Mouse (Mus musculus) hematopoietic stem cell, adult 5-6 weeks (primary cell): Measurements from ENCODE around the gene Txndc5. TPM values are rescaled to one million over a fixed set of nuclear protein-coding genes. Genes with fewer than 3 reads are reported as not detected.

Source experiments
- ATAC-seq, 2 experiments: fragments of 125-278 bp in 1 of 2; replicated peaks in 1 of 2; 2 replicates each; pipeline ENCODE4 v1.8.0; 2016 to 2017; ENCODE audit warnings: inconsistent platforms in 2 of 2, mild to moderate bottlenecking in 2 of 2, moderate number of reproducible peaks in 2 of 2, low read depth in 1 of 2, moderate TSS enrichment in 1 of 2; ENCODE audit not compliant: low FRiP score in 2 of 2, poor library complexity in 2 of 2, severe bottlenecking in 2 of 2, insufficient read depth in 1 of 2, low TSS enrichment in 1 of 2
- total RNA-seq: library from RNA; stranded (forward); fragments of 172-1452, 232-1000 nt; gene quantifications from 2 replicates; pipeline ENCODE4 v1.2.3, GENCODE M21; 2017

Gene Txndc5
- total RNA-seq, 1 experiment from 2014 or later = 28.0 TPM

DNA sequence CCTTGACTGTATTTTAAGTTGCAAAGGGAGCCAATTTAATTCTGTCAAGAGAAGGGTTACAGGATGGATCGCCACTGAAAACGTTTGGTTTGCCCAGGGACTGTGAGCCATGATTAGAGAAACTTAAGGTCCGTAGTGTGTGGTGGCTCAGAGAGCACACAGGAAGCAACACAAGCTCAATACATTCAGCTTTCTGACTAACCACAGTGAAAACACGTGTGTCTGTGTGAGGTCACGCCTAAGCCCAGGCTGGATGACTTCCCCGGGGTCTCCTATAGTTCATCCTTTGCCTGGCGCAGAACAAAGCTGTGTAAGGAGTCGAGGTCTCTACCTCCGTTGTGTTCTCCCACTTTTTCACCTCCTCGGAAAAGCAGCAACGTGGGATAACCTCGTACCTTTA is 27.3 kb downstream of the Txndc5 start:
- ATAC-seq = no peak

DNA sequence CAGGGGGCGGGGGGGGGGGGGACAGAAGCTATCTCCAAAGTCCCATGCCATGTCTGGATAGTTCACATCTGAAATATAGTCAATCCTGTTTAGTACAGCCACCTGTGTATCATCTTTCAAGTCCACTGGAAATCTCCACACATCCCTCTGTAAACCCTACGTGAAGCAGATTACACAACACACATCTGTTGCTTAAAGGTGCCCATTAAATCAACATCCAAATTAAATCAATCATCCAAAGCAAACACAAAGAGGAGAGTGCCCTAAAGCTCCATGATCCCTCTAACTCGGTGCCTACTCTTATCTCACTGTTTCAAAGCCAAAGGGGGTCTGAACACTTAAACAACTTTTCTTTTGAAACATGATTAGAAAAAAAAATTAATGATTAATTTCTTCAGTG is 31.9 kb downstream of the Txndc5 start:
- no peak for ATAC-seq

- no peak for ATAC-seq
Observed at GRCm38 (mm10) chr13:38486767-38487166, 41.9 kb downstream of the Txndc5 start.

- ATAC-seq = no peak
Observed at GRCm38 (mm10) chr13:38484701-38485100, 43.9 kb downstream of the Txndc5 start.

DNA sequence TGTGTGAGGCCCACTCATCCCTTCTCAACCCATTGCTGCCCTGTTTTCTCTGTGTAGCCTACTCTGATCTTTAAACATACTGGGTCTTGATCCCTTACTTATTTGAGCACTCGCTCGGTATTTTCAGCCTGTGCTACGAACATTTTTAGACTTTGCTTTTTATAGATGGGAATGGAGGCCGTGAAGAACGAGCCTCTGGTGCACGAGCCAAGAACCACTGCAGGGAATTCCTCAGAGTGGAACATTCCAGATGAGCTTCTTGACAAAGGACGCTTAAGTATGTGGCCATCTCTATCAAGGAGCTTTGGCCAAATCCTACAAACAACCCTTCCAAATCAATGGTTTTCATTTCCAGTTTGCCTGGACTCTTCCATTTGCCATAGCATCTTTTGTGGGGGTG is 47.6 kb downstream of the Txndc5 start:
- ATAC-seq = no peak

- no peak for ATAC-seq
Observed at GRCm38 (mm10) chr13:38476936-38477335, 51.7 kb downstream of the Txndc5 start.

DNA sequence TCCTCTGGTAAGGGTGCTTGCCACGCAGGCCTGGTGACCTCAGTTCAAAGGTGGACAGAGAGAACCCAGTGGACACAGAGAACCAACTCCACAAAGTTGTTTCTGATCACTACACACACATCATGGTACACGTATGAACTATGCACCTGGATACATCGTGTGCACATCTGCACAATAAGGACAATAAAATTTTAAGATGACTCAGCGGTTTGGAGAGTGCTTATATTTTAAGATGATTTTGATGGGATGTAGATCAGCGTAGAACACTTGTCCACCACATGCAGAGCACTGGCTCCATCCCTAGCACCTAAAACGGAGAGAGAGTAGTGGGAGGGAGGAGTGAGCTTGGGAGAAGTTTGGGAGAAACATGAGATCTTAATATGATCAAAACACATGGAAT is 55.1 kb downstream of the Txndc5 start:
- no peak for ATAC-seq

DNA sequence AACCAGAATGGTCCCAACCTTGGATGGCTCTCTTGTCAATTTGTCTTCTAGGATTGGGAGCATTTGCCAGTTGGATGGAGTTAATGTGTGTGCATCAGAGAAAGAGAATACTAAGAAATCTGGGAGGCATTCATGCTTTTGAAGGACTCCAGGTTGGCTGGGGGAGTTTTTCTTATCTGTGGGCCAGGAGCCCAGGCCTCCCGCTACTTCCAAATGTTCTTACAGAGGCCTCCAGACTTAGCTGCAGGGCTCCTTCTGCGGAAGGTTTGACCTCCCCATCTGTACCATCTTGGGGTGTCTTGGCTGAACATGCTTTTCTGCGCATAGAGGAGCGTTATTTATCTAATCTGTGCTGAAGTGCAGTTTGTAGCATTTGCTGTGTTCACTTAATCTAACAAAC is 56.0 kb downstream of the Txndc5 start:
- ATAC-seq = no peak

DNA sequence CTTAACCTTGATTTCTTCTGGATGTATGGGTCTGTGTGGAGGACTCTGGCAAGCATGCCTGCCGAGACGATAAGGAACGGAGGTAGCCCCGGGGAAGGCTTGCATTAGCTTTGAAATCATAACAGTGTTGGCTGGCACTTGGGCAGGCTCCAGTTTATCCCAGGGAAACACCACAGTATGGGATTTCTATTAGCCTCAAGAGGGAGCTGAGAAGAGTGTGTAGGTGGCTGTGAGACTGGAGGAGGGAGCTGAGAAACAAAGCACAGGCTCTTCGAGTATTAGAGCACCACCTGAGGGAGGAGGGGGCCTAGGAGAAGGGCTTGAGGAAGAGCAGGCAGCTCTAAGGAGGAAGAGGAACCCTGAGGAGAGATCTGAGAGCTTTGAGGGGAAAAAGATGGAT is 57.7 kb downstream of the Txndc5 start:
- ATAC-seq = no peak

GRCm38 (mm10) chr13:38463410-38463809 is 65.2 kb downstream of the Txndc5 start:
- ATAC-seq = no peak

DNA sequence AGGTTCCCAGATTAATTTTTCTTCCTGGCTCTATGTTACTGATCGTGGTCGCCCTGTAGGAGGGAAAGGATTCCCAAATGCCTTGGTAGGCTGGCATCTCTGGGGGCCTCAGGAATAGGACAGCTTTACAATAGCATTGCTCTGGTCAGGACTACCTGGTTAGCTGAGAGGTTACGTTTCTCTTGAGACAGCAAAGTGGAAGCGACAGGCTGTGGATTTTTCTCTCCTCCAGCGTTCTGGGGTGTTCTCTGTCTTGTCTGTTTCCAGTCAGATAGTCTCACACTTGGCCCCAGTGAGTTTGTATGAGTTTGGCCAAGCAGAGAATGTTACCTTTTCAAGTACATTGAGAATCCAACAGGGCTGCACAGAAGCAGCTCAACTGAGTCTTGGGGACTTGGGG is 77.2 kb downstream of the Txndc5 start:
- no peak for ATAC-seq

Other genes with a start within 250 kb of the Txndc5 start
- not detected in 2 replicates for gene Bmp6, start 183.7 kb downstream of the Txndc5 start, total RNA-seq
- gene Bloc1s5, start 106.3 kb upstream of the Txndc5 start, total RNA-seq = 8.3 and 13.9 TPM in 2 replicates
- 40.0 and 49.0 TPM in 2 replicates for gene Eef1e1, start 130.2 kb upstream of the Txndc5 start, total RNA-seq